Mouse (Mus musculus): ENCODE data around the gene Gm9837.

GRCm38 (mm10) chr11:53424826-53425225, 45.5 kb downstream of the Gm9837 start:
- TF ChIP-seq CTCF (IDR thresholded peaks at IDR 0.05; ENCODE audit: borderline replicate concordance, insufficient read depth, low read length): no peak
- TF ChIP-seq POLR2A (IDR thresholded peaks at IDR 0.05; ENCODE audit: low read depth, low read length): no peak
